Mouse (Mus musculus): ENCODE data around the gene Hoxd8.

Gene Hoxd8

GRCm38 (mm10) chr2:74704393-74704998 lies at the start of gene Hoxd8:
Gene Hoxd8, plus strand, starts transcription at chr2:74704615.
- DNase-seq (ENCODE audit: low read depth, low spot score) = peak; percentile 82

GRCm38 (mm10) chr2:74654743-74655419 lies 49.5 kb upstream of the Hoxd8 start:
- DNase-seq (ENCODE audit: low read depth, low spot score) = no peak

GRCm38 (mm10) chr2:74655420-74655781 lies 49.0 kb upstream of the Hoxd8 start:
- no peak for DNase-seq (ENCODE audit: low read depth, low spot score)

- DNase-seq (ENCODE audit: low read depth, low spot score) = no peak
Observed at GRCm38 (mm10) chr2:74655821-74656631, 48.4 kb upstream of the Hoxd8 start.

- no peak for DNase-seq (ENCODE audit: low read depth, low spot score)
Observed at GRCm38 (mm10) chr2:74656632-74657021, 47.8 kb upstream of the Hoxd8 start.

GRCm38 (mm10) chr2:74657251-74658023 lies 47.0 kb upstream of the Hoxd8 start:
- DNase-seq (ENCODE audit: low read depth, low spot score) = no peak

- DNase-seq (ENCODE audit: low read depth, low spot score) = no peak
Observed at GRCm38 (mm10) chr2:74658024-74658666, 46.3 kb upstream of the Hoxd8 start.

- DNase-seq (ENCODE audit: low read depth, low spot score) = no peak
Observed at GRCm38 (mm10) chr2:74658667-74659371, 45.6 kb upstream of the Hoxd8 start.

- peak; percentile 48 for DNase-seq (ENCODE audit: low read depth, low spot score)
Observed at GRCm38 (mm10) chr2:74659507-74660005, 44.9 kb upstream of the Hoxd8 start, which contains the start of gene Evx2. Gene Evx2, minus strand, starts transcription at chr2:74659557.

- peak; percentile 20 for DNase-seq (ENCODE audit: low read depth, low spot score)
Observed at GRCm38 (mm10) chr2:74660421-74661375, 43.7 kb upstream of the Hoxd8 start.

- peak; percentile 80 for DNase-seq (ENCODE audit: low read depth, low spot score)
Observed at GRCm38 (mm10) chr2:74661685-74662084, 42.7 kb upstream of the Hoxd8 start.

GRCm38 (mm10) chr2:74663291-74663925 lies 41.0 kb upstream of the Hoxd8 start:
- peak; percentile 79 for DNase-seq (ENCODE audit: low read depth, low spot score)

- DNase-seq (ENCODE audit: low read depth, low spot score) = no peak
Observed at GRCm38 (mm10) chr2:74666411-74666810, 38.0 kb upstream of the Hoxd8 start.

- DNase-seq (ENCODE audit: low read depth, low spot score) = no peak
Observed at GRCm38 (mm10) chr2:74667191-74667841, 37.1 kb upstream of the Hoxd8 start.

- no peak for DNase-seq (ENCODE audit: low read depth, low spot score)
Observed at GRCm38 (mm10) chr2:74667842-74668357, 36.5 kb upstream of the Hoxd8 start, which contains the start of gene Hoxd13. Gene Hoxd13, plus strand, starts transcription at chr2:74668310.

- DNase-seq (ENCODE audit: low read depth, low spot score) = no peak
Observed at GRCm38 (mm10) chr2:74668370-74669229, 35.8 kb upstream of the Hoxd8 start.

GRCm38 (mm10) chr2:74669230-74669578 lies 35.2 kb upstream of the Hoxd8 start:
- DNase-seq (ENCODE audit: low read depth, low spot score) = no peak

All from forelimb bud, embryonic 11.5 days (tissue).